In genomic region chr15:78736681-78737100, GRCm38 (mm10) we compare ENCODE assay signal across 11 mouse cellular contexts. TPM values are rescaled to one million over a fixed set of nuclear protein-coding genes. Genes with fewer than 3 reads are reported as not detected.
DNase-seq lines count a peak whose midpoint lies in the region; ATAC-seq and TF ChIP-seq lines count a peak whose summit lies in the region.
"Had no signal": no experiment of that assay in that cellular context is flagged by ENCODE, and none has a peak within 500 bp of the region (broad histone marks: within the 10 kb centered on the region; RNA-seq: fewer than 3 reads in every experiment).

No protein-coding gene starts in this region.

- H3K9me3 ChIP-seq in lung, embryonic 16.5 days (ENCODE audit: control insufficient read depth, low read length): no peaks in the 10 kb centered on the region
- H3K9me3 ChIP-seq in lung, postnatal 0 days (ENCODE audit: low read length): no peaks in the 10 kb centered on the region
- H3K9me3 ChIP-seq in forebrain, postnatal 0 days (ENCODE audit: low read length): no peaks in the 10 kb centered on the region
- H3K9me3 ChIP-seq in midbrain, embryonic 12.5 days: no peaks in the 10 kb centered on the region
- H3K9me3 ChIP-seq: embryonic facial prominence, embryonic 15.5 days; limb, embryonic 15.5 days had no signal

- no peak overlapping the region for H3K4me3 ChIP-seq in lung, embryonic 16.5 days (ENCODE audit: low read length)
- no peak overlapping the region for H3K4me3 ChIP-seq in lung, postnatal 0 days (ENCODE audit: low read depth, low read length)
- no peak overlapping the region for H3K4me3 ChIP-seq in forebrain, postnatal 0 days (ENCODE audit: low read depth, low read length)
- no peak overlapping the region for H3K4me3 ChIP-seq in midbrain, embryonic 12.5 days
- H3K4me3 ChIP-seq: embryonic facial prominence, embryonic 15.5 days; gastrocnemius, adult 2 months; limb, embryonic 15.5 days had no signal

- 0 out of 2 replicates have a peak, but pooled peaks cover 2% of the 10 kb centered on the region for H3K4me1 ChIP-seq in lung, embryonic 16.5 days (replicated peaks; ENCODE audit: control insufficient read depth, insufficient read depth, low read length)
- H3K4me1 ChIP-seq in lung, postnatal 0 days (ENCODE audit: insufficient read depth, low read depth, low read length): no peaks in the 10 kb centered on the region
- peaks cover 16% of the 10 kb centered on the region for H3K4me1 ChIP-seq in forebrain, postnatal 0 days (ENCODE audit: insufficient read depth)
- peaks cover 30% of the 10 kb centered on the region for H3K4me1 ChIP-seq in midbrain, embryonic 12.5 days

- no peak overlapping the region for H3K27ac ChIP-seq in lung, embryonic 16.5 days (ENCODE audit: low read length)
- H3K27ac ChIP-seq in lung, postnatal 0 days (ENCODE audit: low read length): no peak overlapping the region
- peak overlapping the region; percentile 86 for H3K27ac ChIP-seq in forebrain, postnatal 0 days (ENCODE audit: low read depth, low read length)
- peak overlapping the region; percentile 42; the same call in 1 of the 2 replicates for H3K27ac ChIP-seq in midbrain, embryonic 12.5 days (replicated peaks)
- H3K27ac ChIP-seq: embryonic facial prominence, embryonic 15.5 days; gastrocnemius, adult 2 months; limb, embryonic 15.5 days had no signal

- peak; percentile 60; the same call in 1 of the 2 replicates for ATAC-seq in lung, embryonic 16.5 days (ENCODE audit: low read depth)
- no peak for ATAC-seq in lung, postnatal 0 days
- peak; percentile 64 for ATAC-seq in forebrain, postnatal 0 days
- ATAC-seq in midbrain, embryonic 12.5 days (ENCODE audit: low FRiP score, low read depth): no peak

- no peaks in the 10 kb centered on the region for H3K36me3 ChIP-seq in lung, embryonic 16.5 days (ENCODE audit: control insufficient read depth, insufficient read depth, low read length)
- H3K36me3 ChIP-seq in lung, postnatal 0 days (ENCODE audit: insufficient read depth, low read length): no peaks in the 10 kb centered on the region
- H3K36me3 ChIP-seq in forebrain, postnatal 0 days (ENCODE audit: insufficient read depth): no peaks in the 10 kb centered on the region
- no peaks in the 10 kb centered on the region for H3K36me3 ChIP-seq in midbrain, embryonic 12.5 days
- H3K36me3 ChIP-seq: embryonic facial prominence, embryonic 15.5 days; limb, embryonic 15.5 days had no signal

- H3K4me2 ChIP-seq in lung, embryonic 16.5 days (ENCODE audit: low read depth, low read length): no peak overlapping the region
- no peak overlapping the region for H3K4me2 ChIP-seq in lung, postnatal 0 days (replicated peaks; ENCODE audit: low read depth, low read length)
- no peak overlapping the region for H3K4me2 ChIP-seq in forebrain, postnatal 0 days (ENCODE audit: low read depth)
- H3K4me2 ChIP-seq in midbrain, embryonic 12.5 days (replicated peaks): no peak overlapping the region
- H3K4me2 ChIP-seq: embryonic facial prominence, embryonic 15.5 days; limb, embryonic 15.5 days had no signal

- TF ChIP-seq EP300 in lung, postnatal 0 days (IDR thresholded peaks at IDR 0.05): no peak

- DNase-seq in lung, postnatal 0 days (ENCODE audit: low spot score): no peak
- peak; percentile 67 for DNase-seq in forebrain, postnatal 0 days
- no peak for DNase-seq in spleen, adult 18-20 months
- no peak for DNase-seq in cerebellum, adult 18-20 months
- DNase-seq in embryo, embryonic 11 days: no peak
- DNase-seq: cerebellum, adult 9-11 months; gastrocnemius, adult 2 months had no signal

- TF ChIP-seq CTCF in lung, postnatal 0 days (IDR thresholded peaks at IDR 0.05): no peak
- TF ChIP-seq CTCF in forebrain, postnatal 0 days (IDR thresholded peaks at IDR 0.05; ENCODE audit: low read depth): no peak

- H3K9ac ChIP-seq in lung, embryonic 16.5 days (ENCODE audit: low read length): no peak overlapping the region
- no peak overlapping the region for H3K9ac ChIP-seq in lung, postnatal 0 days (replicated peaks; ENCODE audit: low read depth)
- no peak overlapping the region for H3K9ac ChIP-seq in forebrain, postnatal 0 days
- no peak overlapping the region for H3K9ac ChIP-seq in midbrain, embryonic 12.5 days (replicated peaks)
- H3K9ac ChIP-seq: embryonic facial prominence, embryonic 15.5 days; limb, embryonic 15.5 days had no signal

- peaks cover 4% of the 10 kb centered on the region; the same call in 1 of the 2 replicates for H3K27me3 ChIP-seq in lung, embryonic 16.5 days (ENCODE audit: control insufficient read depth, insufficient read depth, low read depth, low read length)
- no peaks in the 10 kb centered on the region for H3K27me3 ChIP-seq in lung, postnatal 0 days (replicated peaks; ENCODE audit: insufficient read depth, low read length)
- H3K27me3 ChIP-seq in forebrain, postnatal 0 days (ENCODE audit: insufficient read depth, low read length): no peaks in the 10 kb centered on the region
- H3K27me3 ChIP-seq in midbrain, embryonic 12.5 days: no peaks in the 10 kb centered on the region; the same call in 1 of the 2 replicates

- 23% methylated on average over 7 of the region's 7 CpGs for WGBS in lung, embryonic 16.5 days
- WGBS in lung, postnatal 0 days: 31% methylated on average over 7 of the region's 7 CpGs
- 18% methylated on average over 7 of the region's 7 CpGs for whole genome bisulfite sequencing in forebrain, postnatal 0 days
- 49% methylated on average over 7 of the region's 7 CpGs for whole genome bisulfite sequencing in midbrain, embryonic 12.5 days

RNA-seq across cellular contexts. Expression of gene Elfn2, which starts 18.1 kb away (rescaled TPM):
- polyA plus RNA-seq in lung, embryonic 16.5 days (2015; fragmentation: Nextera tagmentation; extraction: Ambion mirVana): 0.09 and 0.15 TPM in 2 replicates
- 0.02 and 0.05 TPM in 2 replicates for polyA plus RNA-seq in lung, postnatal 0 days (2015; fragmentation: Nextera tagmentation; extraction: Ambion mirVana)
- 33.9 and 51.6 TPM in 2 replicates for total RNA-seq in forebrain, postnatal 0 days (2014; rRNA removed)
- 8.1 and 10.1 TPM in 2 replicates for polyA plus RNA-seq in forebrain, postnatal 0 days (2015; fragmentation: Nextera tagmentation; extraction: Ambion mirVana)
- polyA plus RNA-seq in midbrain, embryonic 12.5 days (2016; fragmentation: Nextera tagmentation; extraction: Ambion mirVana): 0.88 and 2.2 TPM in 2 replicates

RNA-seq across cellular contexts. Expression of gene Mfng, which starts 36.6 kb away (rescaled TPM):
- 40.8 and 43.1 TPM in 2 replicates for polyA plus RNA-seq in lung, embryonic 16.5 days (2015; fragmentation: Nextera tagmentation; extraction: Ambion mirVana)
- 47.8 and 52.9 TPM in 2 replicates for polyA plus RNA-seq in lung, postnatal 0 days (2015; fragmentation: Nextera tagmentation; extraction: Ambion mirVana)
- 6.4 and 11.4 TPM in 2 replicates for total RNA-seq in forebrain, postnatal 0 days (2014; rRNA removed)
- 16.0 and 16.8 TPM in 2 replicates for polyA plus RNA-seq in forebrain, postnatal 0 days (2015; fragmentation: Nextera tagmentation; extraction: Ambion mirVana)
- polyA plus RNA-seq in midbrain, embryonic 12.5 days (2016; fragmentation: Nextera tagmentation; extraction: Ambion mirVana): 119 and 137 TPM in 2 replicates

Comparison
In these comparisons a context has a peak if more than half of its experiments do, and no peak if none do; other contexts are left out.
1. ATAC-seq: peak in lung, embryonic 16.5 days (single experiment) and forebrain, postnatal 0 days (single experiment); none in lung, postnatal 0 days (single experiment) and midbrain, embryonic 12.5 days (single experiment).
2. H3K27ac ChIP-seq: peak in forebrain, postnatal 0 days (single experiment) and midbrain, embryonic 12.5 days (single experiment); none in lung, embryonic 16.5 days (single experiment) and lung, postnatal 0 days (single experiment).